Mouse (Mus musculus): ENCODE measurements around the gene Mpv17l2. TPM values are rescaled to one million over a fixed set of nuclear protein-coding genes. Genes with fewer than 3 reads are reported as not detected.

Gene Mpv17l2
- total RNA-seq, 4 experiments from 2014 or later = 30.3 to 38.5 (median 31.7) TPM

DNA sequence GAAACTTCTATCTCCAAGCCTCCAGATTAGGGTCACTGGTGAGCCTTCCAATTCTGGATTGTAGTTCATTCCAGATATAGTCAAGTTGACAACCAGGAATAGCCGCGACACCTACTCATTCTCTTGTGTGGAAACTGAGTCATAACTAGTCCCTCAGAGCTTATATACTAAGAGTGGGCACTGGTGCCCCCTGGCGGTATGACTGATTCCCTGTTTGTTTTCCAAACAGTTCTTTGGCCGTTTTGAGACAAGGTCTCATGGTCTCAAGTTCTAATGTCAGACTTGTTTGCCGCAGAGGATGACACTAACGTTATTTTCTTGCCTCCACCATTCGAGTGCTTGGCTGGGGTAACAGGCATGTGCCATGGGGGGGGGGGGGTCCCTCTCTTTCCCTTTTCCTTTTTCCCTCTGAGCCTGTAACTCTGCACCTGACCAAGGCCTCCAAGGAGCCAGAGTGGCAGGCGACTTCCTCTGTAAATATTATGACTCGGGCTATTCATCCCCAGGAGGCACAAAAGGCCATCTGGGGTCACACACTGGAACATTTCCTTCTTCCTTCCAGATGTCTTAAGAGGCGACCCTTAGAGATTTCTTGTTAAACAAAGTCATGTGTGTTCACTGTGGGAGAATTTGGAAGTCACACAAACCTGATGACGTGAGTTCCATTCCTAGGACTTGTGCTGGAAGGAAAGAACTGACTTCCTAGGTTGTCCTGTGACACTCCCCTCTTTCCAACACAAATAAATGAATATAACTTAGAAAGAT lies 8.6 kb downstream of the Mpv17l2 start:
- peak; percentile 64 to 85 for DNase-seq (ENCODE audit: low spot score in 2 of 2)

DNA sequence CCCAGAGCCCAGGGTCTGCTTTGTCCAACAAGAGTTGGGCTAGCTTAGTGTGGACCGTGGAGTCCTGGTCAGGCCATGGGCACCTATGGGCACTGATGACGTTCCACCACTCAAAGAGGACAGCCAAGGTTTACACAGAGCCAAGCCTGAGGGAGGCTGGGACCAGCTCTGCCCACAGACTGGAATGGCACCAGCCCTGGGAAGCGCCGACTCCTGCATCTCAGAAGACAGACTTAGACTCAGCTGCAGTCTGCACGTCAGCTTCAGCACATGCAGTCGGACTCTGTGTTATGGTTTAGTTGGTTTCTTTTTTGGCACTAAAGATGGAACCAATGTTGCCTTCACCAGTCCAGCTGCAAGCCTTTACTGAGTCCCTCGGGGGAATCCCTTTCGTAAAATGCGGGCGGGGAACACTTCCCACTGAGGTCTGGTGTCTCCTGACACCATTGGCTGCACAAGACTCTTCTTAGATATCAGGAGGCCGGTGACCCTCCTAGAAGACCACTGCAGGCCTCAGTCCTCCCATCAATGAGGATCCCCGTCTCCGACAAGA lies 10.5 kb downstream of the Mpv17l2 start:
- peak in 1 of 2 experiments; percentile 10 for DNase-seq (ENCODE audit: low spot score in 2 of 2)

DNA sequence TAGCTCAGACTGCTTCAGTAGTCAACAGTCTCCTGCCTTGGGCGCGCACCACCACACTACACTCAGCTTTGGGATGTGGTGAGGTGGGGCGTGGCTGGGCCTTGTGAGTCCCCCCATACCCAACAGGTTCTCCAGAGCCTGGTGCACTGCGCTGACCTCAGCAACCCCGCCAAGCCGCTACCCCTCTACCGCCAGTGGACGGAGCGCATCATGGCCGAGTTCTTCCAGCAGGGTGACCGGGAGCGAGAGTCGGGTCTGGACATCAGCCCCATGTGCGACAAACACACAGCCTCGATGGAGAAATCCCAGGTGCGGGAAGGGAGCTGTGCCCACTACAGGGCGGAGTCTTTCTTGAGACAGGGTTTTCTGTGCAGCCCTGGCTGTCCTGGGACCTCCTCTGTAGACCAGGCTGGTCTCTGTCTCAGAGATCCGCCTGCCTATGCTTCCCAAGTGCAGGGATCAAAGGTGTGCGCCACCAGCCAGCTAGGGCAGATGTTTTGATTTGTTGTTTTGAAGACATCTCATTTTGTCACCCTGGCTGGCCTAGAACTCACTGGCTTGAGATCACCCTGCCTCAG lies 11.6 kb downstream of the Mpv17l2 start:
- peak in 1 of 2 experiments; percentile 12 for DNase-seq (ENCODE audit: low spot score in 2 of 2)

DNA sequence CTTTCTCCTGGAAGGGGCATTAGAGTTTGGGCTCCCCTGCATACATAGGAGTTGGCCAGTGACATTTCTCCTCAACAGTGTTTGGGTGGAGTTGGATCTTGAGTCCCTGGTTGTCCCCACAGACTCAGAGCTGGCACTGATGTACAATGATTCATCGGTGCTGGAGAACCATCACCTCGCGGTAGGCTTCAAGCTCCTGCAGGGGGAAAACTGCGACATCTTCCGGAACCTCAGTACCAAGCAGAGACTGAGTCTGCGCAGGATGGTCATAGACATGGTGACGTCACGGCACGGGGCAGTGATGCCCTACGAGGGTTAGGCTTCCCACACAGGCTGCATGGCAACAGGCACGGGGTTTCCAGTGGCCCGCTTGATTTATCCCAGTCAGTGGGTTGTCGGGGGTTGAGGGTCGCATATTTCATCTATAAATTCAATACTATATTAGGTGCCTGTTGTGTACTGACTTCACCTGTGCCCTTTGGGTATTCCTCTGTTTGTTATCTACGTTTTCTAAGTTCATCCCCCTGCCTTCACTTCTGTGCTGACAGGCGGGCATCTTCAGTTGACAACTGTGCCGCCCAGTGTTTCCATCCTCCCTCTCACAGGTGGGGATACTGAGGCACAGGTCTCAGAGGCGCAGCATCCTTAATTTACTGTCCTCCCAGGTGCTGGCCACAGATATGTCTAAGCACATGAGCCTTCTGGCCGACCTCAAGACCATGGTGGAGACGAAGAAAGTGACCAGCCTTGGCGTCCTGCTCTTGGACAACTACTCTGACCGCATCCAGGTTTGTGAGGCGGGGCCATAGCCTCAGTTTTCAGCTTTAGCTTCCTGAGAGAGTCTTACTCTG lies 12.3 kb downstream of the Mpv17l2 start:
- DNase-seq (ENCODE audit: low spot score in 2 of 2) = no peak

DNA sequence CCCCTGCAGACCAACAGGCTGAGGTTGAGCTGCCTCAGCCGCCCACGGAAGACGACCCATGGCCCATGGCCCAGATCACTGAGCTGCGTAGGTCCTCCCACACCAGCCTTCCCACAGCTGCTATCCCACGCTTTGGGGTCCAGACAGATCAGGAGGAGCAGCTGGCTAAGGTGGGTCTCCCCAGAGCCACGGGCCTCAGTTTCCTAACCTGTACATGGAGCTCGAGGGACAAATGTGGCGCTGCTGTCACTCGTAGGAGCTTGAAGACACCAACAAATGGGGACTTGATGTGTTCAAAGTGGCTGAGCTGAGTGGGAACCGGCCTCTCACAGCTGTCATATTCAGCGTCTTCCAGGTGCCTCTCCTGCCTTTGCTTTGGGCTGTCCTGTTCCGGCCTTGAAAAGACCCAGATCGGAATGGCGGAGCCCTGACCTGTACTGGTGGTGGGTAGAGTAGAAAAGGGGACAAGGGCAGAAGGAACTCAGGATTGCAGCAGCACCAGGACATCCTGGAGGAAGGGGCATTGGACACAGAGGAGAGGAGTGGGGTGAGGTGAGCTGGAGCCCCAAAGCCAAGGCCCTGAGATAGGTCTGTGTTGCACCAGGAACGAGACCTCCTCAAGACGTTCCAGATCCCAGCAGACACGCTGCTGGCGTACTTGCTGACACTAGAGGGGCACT lies 13.4 kb downstream of the Mpv17l2 start:
- no peak for DNase-seq (ENCODE audit: low spot score in 2 of 2)

DNA sequence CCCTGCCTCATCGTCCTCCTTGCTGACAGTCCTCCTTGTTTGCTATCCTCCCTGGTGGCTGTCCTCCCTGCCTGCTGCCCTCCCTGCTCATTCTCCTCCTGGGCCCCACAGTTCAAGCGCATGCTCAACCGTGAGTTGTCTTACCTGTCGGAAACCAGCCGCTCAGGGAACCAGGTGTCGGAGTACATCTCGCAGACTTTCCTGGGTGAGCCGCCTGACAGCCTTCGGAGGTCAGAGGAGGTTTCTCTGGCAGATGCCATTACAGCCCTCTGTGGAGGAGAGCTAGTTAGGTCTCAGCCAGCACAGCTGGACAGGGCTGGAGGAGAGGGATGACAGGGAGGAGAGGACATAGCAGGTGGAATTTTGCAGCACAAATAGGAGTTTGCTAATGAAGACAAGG lies 14.1 kb downstream of the Mpv17l2 start:
- no peak for DNase-seq (ENCODE audit: low spot score in 2 of 2)

DNA sequence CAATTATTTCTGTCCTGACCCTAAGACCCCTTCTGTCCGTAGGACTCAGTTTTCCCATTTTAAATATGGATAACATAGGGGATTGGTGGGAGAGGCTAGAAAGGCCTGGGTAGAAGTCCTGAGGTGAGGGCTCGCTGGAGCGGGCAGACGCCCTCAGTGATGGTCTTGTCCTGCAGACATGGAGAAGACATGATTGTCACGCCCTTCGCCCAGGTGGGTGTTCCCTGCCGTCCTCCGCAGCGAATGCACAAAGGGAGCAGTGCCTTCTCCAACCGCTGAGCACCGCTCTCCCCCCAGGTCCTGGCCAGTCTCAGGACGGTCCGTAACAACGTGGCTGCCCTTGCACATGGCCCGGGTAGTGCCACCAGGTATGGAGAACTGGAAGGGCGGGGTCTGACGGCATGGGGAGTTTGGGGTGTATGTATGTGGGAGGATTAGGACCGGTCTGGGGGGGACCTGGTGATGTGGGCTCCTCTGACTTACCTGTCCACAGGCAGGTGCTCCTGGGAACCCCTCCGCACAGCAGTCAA lies 15.0 kb downstream of the Mpv17l2 start:
- no peak for DNase-seq (ENCODE audit: low spot score in 2 of 2)

DNA sequence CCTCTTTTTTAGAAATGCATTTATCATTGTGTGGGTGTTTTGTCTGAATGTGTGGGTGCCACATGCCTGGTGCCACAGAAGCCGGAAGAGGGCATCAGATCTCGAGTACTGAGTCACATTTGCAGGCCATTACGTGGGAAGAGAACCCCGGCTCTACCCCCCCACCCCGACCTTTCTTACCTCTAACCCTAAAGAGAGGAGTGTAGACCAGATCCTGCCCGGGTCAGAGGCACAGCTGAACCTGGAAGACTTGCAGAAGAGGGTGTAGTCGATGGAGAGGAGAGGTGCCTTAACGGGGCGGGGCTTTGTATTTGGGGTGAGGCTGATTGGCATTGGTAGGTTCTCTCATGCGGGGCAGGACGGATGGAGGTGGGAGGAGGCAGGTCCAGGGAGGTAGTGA lies 15.9 kb downstream of the Mpv17l2 start:
- no peak for DNase-seq (ENCODE audit: low spot score in 2 of 2)

DNA sequence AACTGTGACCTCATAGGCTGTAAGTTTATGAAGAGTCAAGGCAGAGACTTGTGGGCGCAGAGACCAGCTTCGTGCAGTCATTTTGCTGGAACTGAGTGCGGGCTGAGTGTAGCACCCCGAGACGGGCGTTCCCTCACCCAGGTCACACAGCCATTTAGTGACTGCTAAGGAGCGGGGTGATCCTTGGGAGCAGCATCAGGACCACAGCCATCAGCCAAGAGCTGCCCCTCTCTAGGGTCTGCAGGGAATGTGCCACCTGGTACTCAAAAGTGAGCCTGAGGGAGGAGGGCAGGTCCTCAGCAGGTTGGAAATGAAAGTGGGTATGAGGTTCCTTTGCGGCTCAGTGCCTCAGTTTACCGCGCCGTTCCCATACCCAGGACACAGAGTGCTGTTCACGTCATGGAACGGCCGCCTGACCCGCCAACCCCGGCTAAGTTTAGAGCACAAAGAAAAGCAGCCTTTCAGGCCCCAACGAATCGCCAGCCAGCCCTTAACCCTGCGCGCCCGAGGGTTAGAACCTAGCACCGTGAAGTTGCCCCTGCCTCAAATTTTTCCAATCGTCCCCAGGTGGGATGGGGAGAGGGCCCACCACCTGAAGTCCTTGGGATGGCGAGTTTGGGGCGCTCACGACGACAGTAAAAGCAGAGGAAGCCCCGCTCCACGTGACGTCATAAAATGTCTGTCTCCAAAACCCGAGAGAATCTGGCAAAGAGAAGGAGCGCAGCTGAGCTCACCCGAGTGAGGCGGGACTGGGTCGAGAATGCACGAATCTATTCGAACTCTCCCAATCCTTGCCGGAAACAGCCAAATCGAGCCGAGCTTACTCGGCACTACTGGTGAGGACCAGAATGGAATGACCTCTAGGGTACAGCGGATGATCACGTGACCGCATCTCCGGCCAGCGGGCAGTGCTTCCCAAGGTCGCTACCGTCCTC lies 16.8 kb downstream of the Mpv17l2 start:
- DNase-seq (ENCODE audit: low spot score in 2 of 2) = peak in 1 of 2 experiments; percentile 50

DNA sequence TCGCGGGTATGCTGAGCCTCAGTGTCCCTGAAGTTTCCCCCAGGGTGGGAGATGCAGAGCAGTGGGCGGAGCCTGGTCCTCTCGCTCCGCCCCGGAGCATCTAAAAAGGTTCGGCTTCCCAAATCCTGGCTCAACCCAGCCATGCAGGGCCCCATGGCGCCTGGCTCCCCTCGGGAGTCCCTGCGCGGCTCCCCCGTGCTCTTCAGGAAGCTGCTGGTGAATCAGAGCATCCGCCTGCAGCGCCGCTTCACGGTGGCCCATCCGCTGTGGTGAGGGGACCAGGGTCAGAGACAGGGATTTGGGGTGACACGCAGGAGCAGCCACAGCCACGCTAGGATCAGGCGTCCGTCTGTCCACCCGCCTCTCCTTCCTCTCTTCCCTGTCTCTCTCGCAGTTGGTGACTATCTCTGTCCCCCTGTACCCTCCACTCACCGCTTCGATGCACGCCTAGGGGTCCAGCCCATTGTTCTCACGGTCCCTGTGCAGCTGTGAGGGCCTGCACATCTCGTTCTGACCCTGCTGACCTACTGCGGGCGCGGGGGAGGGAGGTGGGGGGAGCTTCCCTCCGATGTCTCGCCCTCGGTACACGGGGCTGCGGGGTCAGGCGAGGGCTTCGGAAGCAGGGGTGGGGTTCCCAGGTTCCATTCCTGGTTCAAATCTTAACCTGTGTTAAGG lies 17.6 kb downstream of the Mpv17l2 start:
- no peak for DNase-seq (ENCODE audit: low spot score in 2 of 2)

DNA sequence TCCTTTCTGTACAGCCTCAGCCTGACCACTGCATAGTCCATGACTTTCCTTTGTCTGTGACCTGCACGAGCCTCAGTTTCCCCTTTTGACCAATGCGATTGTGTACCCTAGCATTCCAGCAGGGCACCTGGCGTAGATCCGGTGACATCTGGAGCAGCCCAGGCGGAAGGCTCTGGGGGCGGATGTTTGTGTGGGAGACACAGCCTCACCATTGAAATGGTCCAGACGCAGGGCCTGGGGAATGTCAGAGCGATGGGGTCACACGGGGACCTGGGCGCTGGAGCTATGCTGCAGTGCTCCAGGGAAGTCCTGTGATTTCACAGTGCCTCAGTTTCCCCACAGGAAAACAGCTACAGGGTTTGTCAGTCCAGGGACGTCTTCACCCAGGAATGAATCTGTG lies 18.6 kb downstream of the Mpv17l2 start:
- DNase-seq (ENCODE audit: low spot score in 2 of 2) = no peak

DNA sequence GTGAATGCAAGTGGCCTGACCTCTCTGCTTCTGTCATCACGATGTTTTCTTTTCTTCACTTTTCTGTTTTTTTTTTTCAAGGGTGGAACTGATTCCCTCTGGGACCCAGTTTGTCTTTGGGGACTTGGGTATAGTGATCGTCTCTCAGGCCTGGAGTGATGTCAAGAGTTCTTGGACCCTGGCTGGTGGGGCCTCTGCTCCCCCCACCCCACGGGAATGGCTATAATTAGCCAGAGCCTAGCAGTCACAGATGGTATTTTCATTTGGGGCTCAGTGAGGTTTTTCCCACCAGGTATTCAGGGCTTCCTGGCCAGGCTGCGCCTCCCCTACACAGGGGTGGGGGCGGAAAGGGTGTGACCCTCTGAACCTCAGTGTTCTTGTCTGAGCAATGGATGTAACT lies 19.1 kb downstream of the Mpv17l2 start:
- DNase-seq (ENCODE audit: low spot score in 2 of 2) = no peak

DNA sequence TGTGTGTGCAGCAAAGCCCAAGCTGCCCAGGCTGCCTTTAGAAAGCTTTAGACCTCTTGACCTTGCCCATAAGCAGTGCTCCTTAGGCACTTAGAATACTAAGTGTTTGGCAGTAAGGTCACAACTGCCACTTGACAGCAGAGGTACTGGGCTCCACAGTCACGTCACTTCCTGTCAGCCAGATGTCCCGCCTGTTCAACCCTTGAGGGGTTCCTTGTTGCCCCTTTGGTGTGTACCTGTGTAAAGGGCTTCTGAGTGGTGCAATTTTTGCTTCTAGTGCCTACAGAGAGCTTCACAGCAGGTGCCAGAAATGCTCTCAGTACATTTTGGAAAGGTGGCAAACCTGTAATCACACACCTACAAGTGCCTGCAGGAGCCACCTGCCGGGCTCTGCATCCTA lies 22.5 kb downstream of the Mpv17l2 start:
- DNase-seq (ENCODE audit: low spot score in 2 of 2) = no peak

DNA sequence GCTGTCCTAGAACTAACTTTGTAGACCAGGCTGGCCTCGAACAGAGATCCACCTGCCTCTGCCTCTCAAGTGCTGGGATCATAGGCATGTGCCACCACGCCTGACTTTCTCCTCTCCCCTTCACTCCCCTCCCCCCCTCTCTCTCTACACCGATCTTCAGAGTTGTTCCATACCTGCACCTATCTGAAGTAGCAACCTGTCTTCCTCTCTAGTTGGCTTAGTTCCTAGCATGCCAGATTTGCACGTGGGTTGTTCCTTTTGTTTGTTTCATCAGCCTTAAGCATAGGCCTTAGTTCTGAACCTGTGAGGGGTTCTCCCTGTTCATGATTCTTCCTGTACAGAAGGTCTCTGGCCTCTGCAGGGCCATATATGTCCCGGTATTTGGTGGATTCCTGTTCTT lies 23.0 kb downstream of the Mpv17l2 start:
- no peak for DNase-seq (ENCODE audit: low spot score in 2 of 2)

DNA sequence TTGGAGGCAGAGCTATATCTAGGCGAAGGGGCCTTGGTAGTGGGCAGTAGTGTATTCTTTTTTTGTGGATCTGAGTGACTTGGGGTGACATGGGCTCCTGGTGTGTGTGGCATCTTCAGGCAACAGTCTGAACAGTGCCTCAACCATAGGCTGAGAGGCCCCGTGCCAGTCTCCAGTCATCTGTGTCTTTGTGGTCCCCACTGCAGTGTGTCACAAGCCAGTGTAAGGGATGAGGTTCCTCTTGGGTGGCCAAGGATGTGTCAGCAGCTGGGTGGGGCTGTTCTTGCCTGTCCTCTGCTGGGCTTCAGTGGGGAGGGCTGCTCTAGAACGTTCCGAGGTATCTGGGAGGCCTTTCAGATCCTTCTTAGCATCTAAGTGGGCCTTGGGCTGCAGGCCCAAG lies 29.8 kb downstream of the Mpv17l2 start:
- no peak for DNase-seq (ENCODE audit: low spot score in 2 of 2)

DNA sequence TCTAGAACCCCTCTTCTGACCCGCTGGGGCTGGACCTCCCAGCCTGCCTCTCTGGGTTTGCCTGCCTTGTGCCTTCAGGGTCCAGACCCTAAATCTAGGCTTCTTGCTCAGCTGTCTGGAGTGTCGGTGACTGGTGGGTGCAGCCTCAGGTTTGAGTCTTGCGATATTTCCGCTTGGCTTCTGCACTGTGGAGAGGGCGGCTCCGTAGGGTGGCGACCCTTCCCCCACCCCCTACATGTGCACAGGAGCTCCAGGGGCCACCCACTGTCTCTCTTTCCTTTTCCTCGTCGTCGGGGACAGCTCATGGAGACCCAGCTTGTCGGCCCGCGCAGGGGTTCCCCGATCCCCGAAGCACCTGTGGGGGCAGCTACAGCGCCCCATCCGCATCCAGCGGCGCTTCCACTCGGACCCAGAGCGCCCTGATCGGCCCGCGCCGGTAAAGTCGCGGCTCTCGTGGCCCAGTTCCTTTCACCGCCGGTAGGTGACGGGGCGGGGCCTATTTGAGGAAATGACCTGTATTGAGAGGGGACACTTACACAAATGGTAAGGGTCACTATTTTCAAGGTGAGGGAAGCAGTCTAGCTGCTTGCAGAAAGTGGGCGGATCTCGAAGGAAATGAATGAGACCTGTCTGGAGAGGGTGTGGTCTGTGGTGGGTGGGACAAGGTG lies 30.8 kb downstream of the Mpv17l2 start:
- no peak for DNase-seq (ENCODE audit: low spot score in 2 of 2)

DNA sequence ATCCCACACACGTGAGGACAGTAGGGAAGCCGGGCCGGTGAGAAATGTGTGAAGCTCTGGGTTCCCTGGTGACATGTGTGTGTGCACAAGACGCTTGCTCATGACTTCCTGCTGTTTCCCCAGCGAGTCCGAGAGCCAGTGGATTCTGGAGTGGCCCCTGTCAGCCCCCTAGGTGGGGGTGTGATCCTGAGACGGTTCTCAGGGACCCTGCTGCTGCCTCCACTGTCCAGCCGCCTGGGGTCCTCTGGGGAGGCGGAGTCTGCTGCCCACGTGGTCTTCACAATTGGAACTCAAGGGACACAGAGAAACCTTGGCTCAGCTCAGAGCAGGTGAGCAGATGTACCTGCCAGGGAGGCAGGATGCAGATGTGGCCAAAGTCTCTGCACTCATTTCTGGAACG lies 34.0 kb downstream of the Mpv17l2 start:
- DNase-seq (ENCODE audit: low spot score in 2 of 2) = no peak

DNA sequence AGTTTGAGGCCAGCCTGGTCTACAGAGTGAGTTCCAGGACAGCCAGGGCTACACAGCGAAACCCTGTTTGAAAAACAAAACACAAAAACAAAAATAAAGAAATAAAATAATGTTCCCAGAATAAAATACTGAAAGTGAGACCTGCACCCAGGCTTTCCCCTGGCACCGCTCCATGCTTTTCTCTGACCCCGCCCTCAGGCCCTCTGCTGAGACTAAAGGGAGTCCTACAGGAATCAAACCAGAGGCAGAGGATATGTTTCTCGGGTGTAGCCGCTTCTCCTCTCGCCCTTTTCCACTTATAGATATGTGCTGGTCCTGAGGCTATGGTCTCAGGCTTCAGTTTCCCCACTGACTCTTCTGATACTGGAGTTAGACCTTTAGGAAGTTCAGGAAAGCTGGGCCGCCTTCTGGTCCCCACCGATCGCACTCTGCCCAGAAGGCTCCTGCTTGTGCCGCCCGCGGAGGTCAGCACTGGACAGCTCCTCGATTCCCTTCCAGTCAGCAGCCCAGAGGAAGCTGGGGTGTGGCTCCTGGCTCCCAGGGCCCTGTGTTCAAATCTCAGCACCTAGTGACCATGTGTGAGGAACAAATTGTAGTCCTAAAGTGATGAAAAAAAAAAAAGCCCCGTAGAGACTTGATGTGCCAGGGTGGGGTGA lies 34.8 kb downstream of the Mpv17l2 start:
- no peak for DNase-seq (ENCODE audit: low spot score in 2 of 2)
